Mouse (Mus musculus): Measurements from ENCODE around the gene 5730596B20Rik.

DNA sequence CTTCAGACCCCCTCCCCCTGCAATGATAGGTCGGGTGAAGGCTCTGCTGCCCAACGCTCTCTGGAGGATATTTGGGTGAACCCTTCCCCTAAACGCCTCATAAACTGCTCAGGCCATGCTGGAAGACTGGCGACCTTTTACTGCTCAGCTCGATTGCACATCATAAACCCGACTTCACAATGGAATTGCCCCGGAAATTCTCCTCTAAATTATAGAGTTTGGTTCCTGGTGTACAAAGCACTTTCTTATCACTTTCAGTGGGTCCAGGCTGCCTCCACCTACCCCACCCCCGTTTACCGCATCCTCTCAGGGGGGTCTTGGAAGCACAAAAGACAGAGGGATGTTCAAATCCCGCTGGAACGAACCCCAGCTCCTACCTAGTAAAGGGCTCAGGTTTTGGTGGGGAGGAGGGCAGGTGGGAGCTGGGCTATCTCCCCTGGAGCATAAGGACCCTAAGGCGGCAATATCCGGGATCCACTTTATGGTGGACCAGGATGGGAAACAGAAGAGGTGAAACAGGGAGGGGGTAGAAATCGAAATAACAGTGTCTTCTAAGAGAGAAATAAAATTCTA lies 41.4 kb downstream of the 5730596B20Rik start:
- no peak for TF ChIP-seq TAL1 (IDR thresholded peaks at IDR 0.05; ENCODE audit: low read length)
- no peak for TF ChIP-seq GATA1 (IDR thresholded peaks at IDR 0.05; ENCODE audit: low read length)

Measured in erythroblast, embryonic 14.5 days (primary cell).